Mouse (Mus musculus) small intestine, adult 2 months (tissue): ENCODE data around the gene Cntrl. TPM values are rescaled to one million over a fixed set of nuclear protein-coding genes. Genes with fewer than 3 reads are reported as not detected.
A peak's percentile ranks its signal among the peaks of the same experiment; 100 is the strongest.

ENCODE experiments used
- H3K27ac ChIP-seq: fragments of 200-500 bp; 2 replicates; pipeline ENCODE4 v1.5.1; 2012; ENCODE audit warnings: low read depth, low read length, control low read depth, inconsistent platforms; ENCODE audit not compliant: insufficient read depth
- H3K27me3 ChIP-seq: fragments of 200-500 bp; 2 replicates; pipeline ENCODE4 v1.6.1; 2012; ENCODE audit warnings: mild to moderate bottlenecking, moderate library complexity, low read length, inconsistent platforms; ENCODE audit not compliant: control insufficient read depth, insufficient read depth
- H3K36me3 ChIP-seq: fragments of 200-500 bp; 2 replicates; pipeline ENCODE4 v1.6.1; 2012; ENCODE audit warnings: mild to moderate bottlenecking, low read length, control low read depth, inconsistent platforms; ENCODE audit not compliant: control insufficient read depth, insufficient read depth
- H3K4me1 ChIP-seq: fragments of 200-500 bp; 2 replicates; pipeline ENCODE4 v1.6.1; 2012; ENCODE audit warnings: low read length, inconsistent platforms, mixed read lengths; ENCODE audit not compliant: control insufficient read depth, insufficient read depth, insufficient read length
- H3K4me3 ChIP-seq: fragments of 200-500 bp; 2 replicates; pipeline ENCODE4 v1.5.1; 2012; ENCODE audit warnings: low read depth, mild to moderate bottlenecking, control low read depth, inconsistent platforms, low read length, moderate library complexity
- CTCF ChIP-seq: fragments of 200-500 bp; IDR thresholded peaks from 2 replicates; pipeline ENCODE4 v1.5.1; 2012; ENCODE audit warnings: low read depth, mild to moderate bottlenecking, control low read depth, inconsistent platforms, low read length, moderate library complexity, mixed read lengths; ENCODE audit not compliant: insufficient replicate concordance, insufficient read length; ENCODE audit errors: extremely low read depth
- POLR2A ChIP-seq: fragments of 200-500 bp; IDR thresholded peaks from 2 replicates; pipeline ENCODE4 v1.6.1; 2012; ENCODE audit warnings: low read depth, mild to moderate bottlenecking, control low read depth, inconsistent platforms, low read length, moderate library complexity
- WGBS: fragments of 180-500 bp; shearing (Covaris S2); methylation state at CpG from one replicate; pipeline ENCODE4 v1.1.7; 2018; 5-methylcytosine and 5-hydroxymethylcytosine counted together
- polyA plus RNA-seq: library from polyadenylated mRNA; depleted of rRNA; stranded (reverse); fragments of >200 nt; gene quantifications from 2 replicates; pipeline ENCODE4 v1.2.3, GENCODE M21; 2012

The Cntrl gene
- polyA plus RNA-seq, 1 experiment, result 5.2 TPM

DNA sequence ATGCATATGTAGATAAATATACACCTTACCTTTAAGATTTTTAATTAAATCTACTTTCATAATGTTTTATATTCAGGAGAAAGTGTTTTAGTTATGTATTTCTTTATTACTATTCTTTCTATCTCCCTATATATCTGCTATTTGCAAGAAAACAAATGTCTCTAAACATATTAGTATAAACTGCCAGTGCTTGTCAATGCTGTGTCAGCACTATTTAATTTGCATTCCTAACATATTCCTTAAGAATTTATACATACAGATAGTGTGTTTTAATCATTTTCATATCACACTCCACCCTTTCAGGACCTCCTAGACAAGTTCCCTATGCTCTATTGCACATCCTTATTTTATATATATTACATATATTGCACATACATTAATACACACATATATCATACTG is 6.5 kb upstream of the Cntrl start:
- Histone ChIP-seq H3K36me3 (no peaks in the 10 kb centered on the region), H3K27ac (no peak overlapping the region)

DNA sequence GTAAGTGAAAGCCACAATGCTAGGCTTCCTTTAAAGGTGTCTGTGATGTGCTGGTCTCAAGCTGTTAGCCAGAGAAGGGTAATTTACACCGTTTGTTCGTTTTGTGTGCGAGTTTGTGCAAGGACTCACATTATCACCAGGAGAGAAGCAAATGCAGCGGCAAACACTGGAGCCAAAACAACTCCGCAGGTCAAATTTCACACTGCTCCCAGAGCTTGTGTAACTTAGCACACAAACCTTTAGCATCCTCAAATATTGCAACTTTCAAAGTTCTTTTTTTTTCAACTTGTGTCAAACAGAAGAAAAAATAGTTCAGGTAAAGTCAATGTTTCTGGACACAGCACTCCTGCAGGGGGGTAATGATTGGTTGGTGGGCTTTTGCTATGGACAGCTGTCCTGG is 5.7 kb upstream of the Cntrl start:
- WGBS, result 73% methylated on average over 5 of the region's 5 CpGs
- no peaks in the 10 kb centered on the region for H3K27me3 ChIP-seq
- H3K4me1 ChIP-seq, result no peaks in the 10 kb centered on the region
- TF ChIP-seq POLR2A (no peak), CTCF (no peak)
- H3K36me3 ChIP-seq, result no peaks in the 10 kb centered on the region
- no peak overlapping the region for H3K27ac ChIP-seq
- H3K4me3 ChIP-seq, result no peak overlapping the region

More for the DNA sequence above, 6.5 kb upstream of the Cntrl start:
- no peak for TF ChIP-seq POLR2A
- no peak for TF ChIP-seq CTCF
- H3K4me3 ChIP-seq, result no peak overlapping the region
- no peaks in the 10 kb centered on the region for H3K27me3 ChIP-seq
- no peaks in the 10 kb centered on the region for H3K4me1 ChIP-seq

DNA sequence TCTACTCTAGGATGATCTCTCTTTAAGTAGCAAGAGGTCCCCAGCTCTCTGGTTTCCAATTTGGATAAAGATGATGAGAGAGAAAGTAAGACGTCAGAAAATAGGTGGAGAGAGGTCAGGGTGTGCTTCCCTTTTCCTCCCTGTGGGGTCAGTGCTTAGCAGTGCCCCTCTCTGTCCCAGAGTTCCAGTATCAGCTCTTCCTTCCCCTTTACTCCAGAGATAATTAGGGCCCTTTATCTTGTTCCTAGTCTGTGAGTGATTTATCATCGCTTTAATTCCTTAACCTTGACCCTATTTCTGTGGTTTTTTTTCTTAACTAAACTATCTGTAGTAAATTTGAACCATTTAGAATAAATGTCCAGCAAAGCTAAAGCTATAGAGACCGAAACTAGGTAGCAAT is 4.4 kb upstream of the Cntrl start:
- 59% methylated on average over 3 of the region's 3 CpGs for WGBS

DNA sequence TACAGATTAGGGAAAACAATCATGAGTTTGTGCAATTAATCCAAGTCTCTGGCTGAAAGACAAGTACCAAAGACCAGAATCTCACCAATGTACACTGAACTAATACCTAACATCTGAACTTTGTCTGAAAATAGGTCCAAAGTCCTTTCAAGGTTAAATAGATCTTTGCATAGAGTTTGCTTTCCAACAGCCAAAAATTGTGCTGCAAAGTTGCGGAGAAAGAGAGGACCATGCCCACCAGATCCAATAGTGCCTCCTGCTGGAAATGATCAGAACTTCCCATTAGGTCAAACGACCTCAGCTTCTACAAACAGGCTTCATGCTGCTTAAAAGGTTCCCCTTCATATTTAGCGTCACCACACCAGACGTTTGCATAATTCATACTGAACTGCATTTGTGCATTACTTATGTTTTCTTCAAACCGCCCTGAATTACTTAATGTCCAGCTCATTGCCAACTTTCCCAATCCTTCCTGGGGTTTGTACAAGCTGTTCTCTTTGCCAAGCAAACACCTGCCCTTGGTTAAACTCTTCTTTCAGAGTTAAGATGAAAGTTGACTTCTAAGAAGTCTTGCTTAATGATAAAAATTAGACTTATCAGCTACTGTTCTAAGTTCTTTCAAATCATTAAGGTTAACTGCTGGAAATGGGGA is 1.2 kb upstream of the Cntrl start:
- Histone ChIP-seq H3K27ac (no peak overlapping the region), H3K4me3 (no peak overlapping the region), H3K4me1 (no peaks in the 10 kb centered on the region), H3K36me3 (no peaks in the 10 kb centered on the region), H3K27me3 (no peaks in the 10 kb centered on the region)
- TF ChIP-seq POLR2A (no peak), CTCF (no peak)
- 46% methylated on average over 5 of the region's 5 CpGs for WGBS

More for the DNA sequence above, 4.4 kb upstream of the Cntrl start:
- no peak overlapping the region for H3K27ac ChIP-seq
- H3K36me3 ChIP-seq, result no peaks in the 10 kb centered on the region
- no peaks in the 10 kb centered on the region for H3K4me1 ChIP-seq
- no peaks in the 10 kb centered on the region for H3K27me3 ChIP-seq
- TF ChIP-seq CTCF (no peak), POLR2A (no peak)
- no peak overlapping the region for H3K4me3 ChIP-seq

DNA sequence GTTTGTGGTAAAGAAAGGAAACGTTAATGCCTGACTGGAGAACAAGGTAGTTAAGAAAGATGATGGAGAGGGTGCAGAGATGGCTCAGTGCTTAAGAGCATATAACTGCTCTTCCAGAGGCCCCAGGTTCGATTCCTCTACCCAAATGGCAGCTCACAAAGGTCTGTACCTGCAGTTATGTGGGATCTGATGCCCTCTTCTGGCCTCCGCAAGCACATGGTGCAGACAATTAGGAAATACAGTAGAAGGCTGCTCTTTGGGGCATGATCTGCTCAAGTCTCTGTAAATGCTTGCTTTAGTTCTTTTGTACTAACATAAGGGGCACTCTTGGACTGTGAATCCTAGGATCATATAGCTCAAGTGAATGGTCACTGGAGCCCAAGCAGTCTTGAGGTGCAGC is 580 bp upstream of the Cntrl start:
- Histone ChIP-seq H3K4me3 (peak overlapping the region; percentile 80), H3K4me1 (no peaks in the 10 kb centered on the region), H3K27me3 (no peaks in the 10 kb centered on the region), H3K27ac (peak overlapping the region; percentile 81), H3K36me3 (no peaks in the 10 kb centered on the region; the same call in 1 of the 2 replicates)
- 24% methylated on average over 3 of the region's 3 CpGs for WGBS
- peak; percentile 46; the same call in 1 of the 2 replicates for TF ChIP-seq CTCF
- no peak for TF ChIP-seq POLR2A

DNA sequence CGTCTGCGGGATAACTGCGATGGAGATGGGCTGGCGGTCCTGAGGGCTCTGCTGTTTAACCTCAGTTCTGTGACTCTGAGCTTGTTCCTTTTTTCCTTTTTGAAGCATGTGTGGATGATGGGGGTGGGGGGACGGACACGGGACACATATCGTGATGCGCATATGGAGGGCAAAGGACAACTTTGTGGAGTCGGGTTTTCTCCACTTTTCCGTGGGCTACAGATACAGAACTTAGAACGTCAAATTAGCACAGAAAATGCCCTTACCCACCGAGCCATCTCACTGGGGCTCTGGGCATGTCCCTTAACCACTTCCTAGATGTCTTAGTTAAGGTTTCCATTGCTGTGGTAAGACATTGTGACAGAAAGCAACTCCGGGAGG is 622 bp downstream of the Cntrl start:
- Histone ChIP-seq H3K4me3 (peak overlapping the region; percentile 80), H3K27ac (peak overlapping the region; percentile 39), H3K36me3 (peaks cover 1% of the 10 kb centered on the region), H3K27me3 (no peaks in the 10 kb centered on the region), H3K4me1 (no peaks in the 10 kb centered on the region)
- 1% methylated on average over 13 of the region's 13 CpGs for WGBS
- TF ChIP-seq CTCF, result no peak
- TF ChIP-seq POLR2A, result no peak

DNA sequence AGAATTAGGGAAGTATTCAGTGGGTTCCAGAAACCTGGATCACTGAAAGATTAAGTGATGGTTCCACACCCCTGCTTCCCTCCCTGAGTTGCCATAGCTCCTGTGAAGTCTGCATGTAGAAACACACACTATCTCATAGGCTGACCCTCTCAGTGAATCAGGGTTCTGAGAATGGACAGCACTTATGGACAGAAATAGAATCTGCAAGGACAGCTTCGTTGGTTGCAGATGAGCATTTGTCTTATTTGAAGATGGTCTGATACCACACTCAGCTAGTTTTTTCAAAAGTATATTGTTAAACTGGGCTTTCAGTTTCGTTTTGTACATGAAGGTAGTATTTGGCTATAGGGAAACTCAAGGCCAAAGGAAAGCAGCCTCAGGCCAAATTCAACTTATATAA is 1.2 kb downstream of the Cntrl start:
- H3K27me3 ChIP-seq, result no peaks in the 10 kb centered on the region
- TF ChIP-seq CTCF (no peak), POLR2A (no peak)
- no peak overlapping the region for H3K27ac ChIP-seq
- H3K4me1 ChIP-seq, result no peaks in the 10 kb centered on the region
- H3K4me3 ChIP-seq, result no peak overlapping the region
- WGBS, result 27% methylated on average over 2 of the region's 2 CpGs
- H3K36me3 ChIP-seq, result peaks cover 1% of the 10 kb centered on the region
